Mouse (Mus musculus): ENCODE data around the gene Mmaa. TPM values are rescaled to one million over a fixed set of nuclear protein-coding genes. Genes with fewer than 3 reads are reported as not detected.

Gene Mmaa
- polyA plus RNA-seq, 1 experiment from 2014 or later: 12.2 TPM

- Histone ChIP-seq H3K36me3 (peaks cover 26% of the 10 kb centered on the region), H3K27me3 (ENCODE audit: low read depth, poor library complexity, severe bottlenecking) (no peaks in the 10 kb centered on the region), H3K27ac (no peak overlapping the region), H3K9me3 (replicated peaks) (no peaks in the 10 kb centered on the region), H3K4me3 (no peak overlapping the region), H3K4me1 (0 out of 2 replicates have a peak, but pooled peaks cover 4% of the 10 kb centered on the region)
- WGBS: 81% methylated on average over 6 of the region's 6 CpGs
- DNase-seq (ENCODE audit: low spot score): no peak
Observed at GRCm38 (mm10) chr8:79281376-79281890, 13.3 kb downstream of the Mmaa start.

- Histone ChIP-seq H3K27ac (no peak overlapping the region), H3K9me3 (replicated peaks) (no peaks in the 10 kb centered on the region), H3K4me3 (no peak overlapping the region), H3K36me3 (peaks cover 54% of the 10 kb centered on the region), H3K4me1 (0 out of 2 replicates have a peak, but pooled peaks cover 4% of the 10 kb centered on the region), H3K27me3 (ENCODE audit: low read depth, poor library complexity, severe bottlenecking) (no peaks in the 10 kb centered on the region)
- WGBS: 87% methylated on average over 8 of the region's 8 CpGs
- DNase-seq (ENCODE audit: low spot score): no peak
Observed at GRCm38 (mm10) chr8:79277264-79277870, 17.4 kb downstream of the Mmaa start.

GRCm38 (mm10) chr8:79274940-79275339, 19.8 kb downstream of the Mmaa start:
- Histone ChIP-seq H3K4me3 (no peak overlapping the region), H3K27ac (no peak overlapping the region), H3K36me3 (peaks cover 55% of the 10 kb centered on the region), H3K4me1 (0 out of 2 replicates have a peak, but pooled peaks cover 4% of the 10 kb centered on the region), H3K27me3 (ENCODE audit: low read depth, poor library complexity, severe bottlenecking) (no peaks in the 10 kb centered on the region), H3K9me3 (replicated peaks) (no peaks in the 10 kb centered on the region)
- WGBS: 93% methylated on average over 10 of the region's 10 CpGs
- no peak for DNase-seq (ENCODE audit: low spot score)

GRCm38 (mm10) chr8:79273776-79274175, 21.0 kb downstream of the Mmaa start:
- 94% methylated on average over 6 of the region's 6 CpGs for WGBS
- H3K36me3 ChIP-seq: peaks cover 62% of the 10 kb centered on the region

GRCm38 (mm10) chr8:79272676-79273075, 22.1 kb downstream of the Mmaa start:
- WGBS: 80% methylated on average over 4 of the region's 4 CpGs
- no peaks in the 10 kb centered on the region for H3K9me3 ChIP-seq (replicated peaks)
- peaks cover 70% of the 10 kb centered on the region for H3K36me3 ChIP-seq

More at GRCm38 (mm10) chr8:79273776-79274175, 21.0 kb downstream of the Mmaa start:
- Histone ChIP-seq H3K27ac (no peak overlapping the region), H3K27me3 (ENCODE audit: low read depth, poor library complexity, severe bottlenecking) (no peaks in the 10 kb centered on the region), H3K9me3 (replicated peaks) (no peaks in the 10 kb centered on the region), H3K4me3 (no peak overlapping the region), H3K4me1 (0 out of 2 replicates have a peak, but pooled peaks cover 4% of the 10 kb centered on the region)
- DNase-seq (ENCODE audit: low spot score): no peak

GRCm38 (mm10) chr8:79268921-79269320, 25.8 kb downstream of the Mmaa start:
- no peak overlapping the region for H3K27ac ChIP-seq
- WGBS: 93% methylated on average over 7 of the region's 7 CpGs
- H3K27me3 ChIP-seq (ENCODE audit: low read depth, poor library complexity, severe bottlenecking): no peaks in the 10 kb centered on the region
- no peak overlapping the region for H3K4me3 ChIP-seq
- no peak for DNase-seq (ENCODE audit: low spot score)
- no peaks in the 10 kb centered on the region for H3K9me3 ChIP-seq (replicated peaks)
- peaks cover 55% of the 10 kb centered on the region for H3K36me3 ChIP-seq
- H3K4me1 ChIP-seq: no peaks in the 10 kb centered on the region

More at GRCm38 (mm10) chr8:79272676-79273075, 22.1 kb downstream of the Mmaa start:
- no peaks in the 10 kb centered on the region for H3K27me3 ChIP-seq (ENCODE audit: low read depth, poor library complexity, severe bottlenecking)
- no peak overlapping the region for H3K27ac ChIP-seq
- no peak overlapping the region for H3K4me3 ChIP-seq
- DNase-seq (ENCODE audit: low spot score): no peak
- H3K4me1 ChIP-seq: 0 out of 2 replicates have a peak, but pooled peaks cover 4% of the 10 kb centered on the region

- Histone ChIP-seq H3K36me3 (0 out of 2 replicates have a peak, but pooled peaks cover under 1% of the 10 kb centered on the region), H3K9me3 (replicated peaks) (no peaks in the 10 kb centered on the region), H3K4me3 (no peak overlapping the region), H3K27ac (no peak overlapping the region), H3K27me3 (ENCODE audit: low read depth, poor library complexity, severe bottlenecking) (no peaks in the 10 kb centered on the region), H3K4me1 (no peaks in the 10 kb centered on the region)
- 92% methylated on average over 5 of the region's 5 CpGs for WGBS
- DNase-seq (ENCODE audit: low spot score): no peak
Observed at GRCm38 (mm10) chr8:79261920-79262319, 32.8 kb downstream of the Mmaa start.

GRCm38 (mm10) chr8:79256076-79256705, 38.5 kb downstream of the Mmaa start:
- no peaks in the 10 kb centered on the region for H3K36me3 ChIP-seq
- no peaks in the 10 kb centered on the region for H3K27me3 ChIP-seq (ENCODE audit: low read depth, poor library complexity, severe bottlenecking)
- no peaks in the 10 kb centered on the region for H3K9me3 ChIP-seq (replicated peaks)
- 92% methylated on average over 8 of the region's 8 CpGs for WGBS
- no peak overlapping the region for H3K4me3 ChIP-seq
- DNase-seq (ENCODE audit: low spot score): no peak
- no peak overlapping the region for H3K27ac ChIP-seq
- no peaks in the 10 kb centered on the region for H3K4me1 ChIP-seq

- Histone ChIP-seq H3K9me3 (replicated peaks) (no peaks in the 10 kb centered on the region), H3K27me3 (ENCODE audit: low read depth, poor library complexity, severe bottlenecking) (no peaks in the 10 kb centered on the region), H3K4me3 (no peak overlapping the region), H3K27ac (no peak overlapping the region), H3K36me3 (no peaks in the 10 kb centered on the region), H3K4me1 (no peaks in the 10 kb centered on the region)
- no peak for DNase-seq (ENCODE audit: low spot score)
- WGBS: 93% methylated on average over 6 of the region's 6 CpGs
Observed at GRCm38 (mm10) chr8:79253742-79254141, 41.0 kb downstream of the Mmaa start.

- Histone ChIP-seq H3K36me3 (no peaks in the 10 kb centered on the region), H3K27me3 (ENCODE audit: low read depth, poor library complexity, severe bottlenecking) (no peaks in the 10 kb centered on the region), H3K9me3 (replicated peaks) (no peaks in the 10 kb centered on the region), H3K27ac (no peak within 1 kb of the TSS), H3K4me3 (no peak within 1 kb of the TSS), H3K4me1 (peaks cover 6% of the 10 kb centered on the region; the same call in 1 of the 2 replicates)
- 76% methylated on average over 6 of the region's 6 CpGs for WGBS
- no peak for DNase-seq (ENCODE audit: low spot score)
Observed at GRCm38 (mm10) chr8:79248470-79248869, 46.3 kb downstream of the Mmaa start, which contains the start of gene 1700011L22Rik. Gene 1700011L22Rik (minus strand): TSS chr8:79248570.

- H3K4me1 ChIP-seq: peaks cover 5% of the 10 kb centered on the region; the same call in 1 of the 2 replicates
- WGBS: 94% methylated on average over 2 of the region's 2 CpGs
Observed at GRCm38 (mm10) chr8:79243422-79243821, 51.3 kb downstream of the Mmaa start.

GRCm38 (mm10) chr8:79239996-79240395, 54.7 kb downstream of the Mmaa start:
- H3K4me1 ChIP-seq: no peaks in the 10 kb centered on the region
- no peaks in the 10 kb centered on the region for H3K9me3 ChIP-seq (replicated peaks)
- WGBS: 86% methylated on average over 7 of the region's 7 CpGs
- no peaks in the 10 kb centered on the region for H3K36me3 ChIP-seq
- H3K4me3 ChIP-seq: no peak overlapping the region
- H3K27me3 ChIP-seq (ENCODE audit: low read depth, poor library complexity, severe bottlenecking): no peaks in the 10 kb centered on the region
- H3K27ac ChIP-seq: no peak overlapping the region
- DNase-seq (ENCODE audit: low spot score): no peak

More at GRCm38 (mm10) chr8:79243422-79243821, 51.3 kb downstream of the Mmaa start:
- Histone ChIP-seq H3K27ac (no peak overlapping the region), H3K27me3 (ENCODE audit: low read depth, poor library complexity, severe bottlenecking) (no peaks in the 10 kb centered on the region), H3K9me3 (replicated peaks) (no peaks in the 10 kb centered on the region), H3K4me3 (no peak overlapping the region), H3K36me3 (no peaks in the 10 kb centered on the region)
- no peak for DNase-seq (ENCODE audit: low spot score)

- Histone ChIP-seq H3K27me3 (ENCODE audit: low read depth, poor library complexity, severe bottlenecking) (no peaks in the 10 kb centered on the region), H3K4me3 (no peak overlapping the region), H3K9me3 (replicated peaks) (no peaks in the 10 kb centered on the region), H3K4me1 (no peaks in the 10 kb centered on the region), H3K36me3 (no peaks in the 10 kb centered on the region), H3K27ac (no peak overlapping the region)
- WGBS: 93% methylated on average over 3 of the region's 3 CpGs
- DNase-seq (ENCODE audit: low spot score): no peak
Observed at GRCm38 (mm10) chr8:79239320-79239719, 55.4 kb downstream of the Mmaa start.

Measured in limb, embryonic 10.5 days (tissue).